Mouse (Mus musculus) yolk sac, embryonic 10.5 days (tissue): ENCODE data around the gene Cyp2g1.
"Not testable (repeated sequence)": the region's sequence is repeated elsewhere in the genome, so short reads cannot be mapped to it uniquely, and the experiment has no call there.

Experiments
- DNase-seq: peaks from one replicate; pipeline ENCODE4 v3.0.0-alpha.2; 2017; ENCODE audit warnings: low spot score

Cyp2g1 gene

DNA sequence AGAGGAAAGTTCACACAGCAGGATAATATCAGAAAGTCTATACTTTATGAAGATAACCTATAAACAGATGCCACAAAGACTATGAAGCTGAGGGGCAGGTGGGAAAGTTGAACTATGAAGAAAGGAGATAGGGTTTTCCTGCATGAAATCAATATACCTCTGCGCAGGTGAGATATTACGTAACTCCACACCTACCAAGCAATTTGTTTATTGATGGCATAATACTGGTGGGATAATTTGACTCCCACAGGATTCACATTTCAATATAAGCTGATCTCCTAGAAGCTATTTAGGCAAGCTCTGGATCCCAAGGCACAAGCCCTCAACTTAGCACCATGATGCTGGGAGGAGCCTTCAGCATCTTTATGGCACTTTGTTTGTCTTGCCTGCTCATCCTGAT, at the start of gene Cyp2g1:
TSS of gene Cyp2g1 (plus strand) at position 301 of the 400 bp plus-strand sequence.
- no peak for DNase-seq

DNA sequence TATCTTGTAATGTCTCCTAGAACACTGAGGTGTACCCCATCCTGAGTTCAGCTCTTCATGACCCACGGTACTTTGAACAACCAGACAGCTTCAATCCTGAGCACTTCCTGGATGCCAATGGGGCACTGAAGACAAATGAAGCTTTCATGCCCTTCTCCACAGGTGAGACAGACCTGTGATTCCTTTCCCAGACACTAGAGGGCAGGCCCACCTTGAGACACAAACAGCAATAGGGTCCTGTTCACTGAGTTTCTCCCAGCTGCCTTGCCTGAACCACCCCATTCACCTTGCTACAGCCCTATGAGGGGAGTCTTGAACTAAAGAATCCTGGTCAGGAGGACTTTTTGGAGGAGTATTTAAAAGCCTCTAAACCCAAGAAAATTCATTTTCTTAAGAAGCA, 41.6 kb upstream of the Cyp2g1 start:
- DNase-seq, result no peak

DNA sequence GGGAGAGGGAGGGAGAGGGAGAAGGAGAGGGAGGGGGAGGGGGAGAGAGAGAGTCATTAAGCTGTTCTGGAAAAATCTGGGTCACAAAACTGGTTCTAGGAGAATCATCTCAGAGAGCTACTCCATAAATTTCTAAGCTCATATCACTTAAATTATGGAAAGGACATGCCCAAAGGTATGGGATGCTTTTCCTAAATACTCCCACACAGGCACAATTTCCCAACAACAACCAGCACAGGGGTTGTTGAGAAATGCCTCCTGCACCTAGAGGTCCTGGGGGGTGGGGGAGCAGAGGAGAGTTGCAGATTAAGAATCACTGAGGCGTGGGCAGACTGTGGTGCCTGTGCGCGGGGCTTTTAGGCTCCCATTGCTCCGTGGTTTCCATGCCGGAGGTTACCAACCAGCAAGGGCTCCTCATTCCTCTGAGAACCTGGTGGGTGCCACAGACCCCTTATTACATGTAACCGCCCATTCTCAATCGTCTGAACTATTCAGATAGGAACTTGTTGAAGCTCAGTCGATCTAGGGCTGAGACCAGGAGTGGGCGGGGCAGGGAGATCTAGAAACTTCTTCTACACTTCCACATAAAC, 38.7 kb upstream of the Cyp2g1 start:
- DNase-seq, result no peak

DNA sequence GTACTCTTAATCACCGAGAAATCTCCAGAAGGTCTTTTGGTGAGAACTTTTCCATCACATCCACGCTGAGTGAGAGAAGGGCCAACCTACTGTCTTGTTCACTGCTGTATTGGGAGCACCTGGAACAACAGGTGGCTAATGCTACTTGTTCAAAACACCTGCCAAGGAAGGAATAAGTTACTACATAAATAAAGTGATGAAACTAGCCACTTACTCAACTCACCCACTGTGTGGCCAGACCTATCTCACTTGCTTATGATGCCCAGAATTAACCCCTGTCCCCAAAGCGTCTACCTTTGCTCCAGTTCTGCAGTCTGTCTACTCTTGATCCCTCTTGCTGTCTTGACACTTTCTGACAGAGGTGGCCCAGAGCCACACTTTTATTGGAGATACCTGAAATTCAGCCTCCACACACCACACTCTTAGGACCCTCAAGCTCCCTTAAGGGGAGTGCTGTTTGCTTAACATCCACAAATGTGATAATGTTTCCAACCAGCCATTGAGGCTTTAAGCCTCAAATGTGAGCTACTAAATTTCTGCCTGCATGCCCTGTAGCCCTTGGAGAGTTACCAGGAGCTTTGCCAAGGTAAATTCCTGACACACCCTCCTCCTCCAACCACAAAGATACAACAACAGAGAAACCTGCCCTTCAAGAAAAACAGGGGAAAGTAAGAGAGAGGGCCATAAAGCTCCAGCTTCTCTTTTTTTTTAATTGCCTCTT, 35.7 kb upstream of the Cyp2g1 start:
- no peak for DNase-seq

DNA sequence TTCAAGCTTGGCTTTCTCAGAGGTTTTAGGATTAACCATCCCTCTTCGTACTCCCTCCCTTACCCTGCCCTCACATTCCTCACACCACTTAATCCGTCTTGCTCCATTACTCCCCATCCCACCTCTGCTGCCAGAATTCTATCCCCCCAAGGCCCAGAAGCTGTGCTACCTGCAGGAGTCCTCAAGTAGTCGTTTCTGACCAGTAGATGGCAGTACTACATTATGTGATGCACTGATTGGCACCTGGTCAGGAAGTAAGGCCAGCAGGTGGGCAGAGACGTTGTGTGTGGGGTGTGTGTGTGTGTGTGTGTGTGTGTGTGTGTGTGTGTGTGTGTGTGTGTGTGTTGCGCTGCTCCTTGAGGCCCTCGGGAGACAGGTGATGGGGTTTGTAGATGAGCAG, 32.8 kb upstream of the Cyp2g1 start:
- peak; percentile 21 for DNase-seq

DNA sequence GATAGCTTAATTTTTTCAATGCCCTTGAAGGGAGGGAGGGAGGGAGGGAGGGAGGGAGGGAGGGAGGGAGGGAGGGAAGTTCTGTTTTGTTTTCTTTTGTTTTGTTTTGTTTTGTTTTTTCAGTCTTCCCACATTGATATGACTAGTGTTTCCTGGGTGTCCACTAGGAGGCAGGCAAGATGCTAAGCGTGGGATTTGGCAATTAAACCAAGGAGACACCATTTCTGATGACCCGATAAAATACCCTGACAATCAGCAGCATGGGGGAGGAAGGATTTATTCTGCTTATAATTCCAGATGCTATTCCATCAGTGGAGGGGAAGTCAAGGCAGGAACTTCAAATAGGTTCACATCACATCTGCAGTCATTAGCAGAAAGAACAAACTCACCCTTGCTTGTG, 30.9 kb upstream of the Cyp2g1 start:
- no peak for DNase-seq

DNA sequence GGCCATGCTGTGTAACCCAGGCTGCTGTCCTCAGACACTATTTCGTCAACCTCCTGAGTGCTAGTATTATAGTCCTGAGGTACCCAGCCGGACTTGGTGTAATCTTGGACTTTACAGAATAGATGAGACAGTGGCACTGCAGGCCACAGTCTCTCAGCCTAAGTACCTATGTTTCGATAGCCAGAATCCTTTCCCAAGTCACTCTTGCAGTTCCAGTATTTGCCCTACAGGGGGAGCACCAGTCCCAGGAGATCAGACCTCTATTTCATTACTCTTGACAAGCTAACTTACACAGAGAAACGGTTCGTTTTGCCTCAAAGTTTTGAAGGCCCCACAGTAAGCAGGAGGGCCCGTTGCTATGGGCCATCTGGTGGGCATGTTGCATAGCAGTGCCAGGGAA, 30.2 kb upstream of the Cyp2g1 start:
- DNase-seq, result peak; percentile 27

DNA sequence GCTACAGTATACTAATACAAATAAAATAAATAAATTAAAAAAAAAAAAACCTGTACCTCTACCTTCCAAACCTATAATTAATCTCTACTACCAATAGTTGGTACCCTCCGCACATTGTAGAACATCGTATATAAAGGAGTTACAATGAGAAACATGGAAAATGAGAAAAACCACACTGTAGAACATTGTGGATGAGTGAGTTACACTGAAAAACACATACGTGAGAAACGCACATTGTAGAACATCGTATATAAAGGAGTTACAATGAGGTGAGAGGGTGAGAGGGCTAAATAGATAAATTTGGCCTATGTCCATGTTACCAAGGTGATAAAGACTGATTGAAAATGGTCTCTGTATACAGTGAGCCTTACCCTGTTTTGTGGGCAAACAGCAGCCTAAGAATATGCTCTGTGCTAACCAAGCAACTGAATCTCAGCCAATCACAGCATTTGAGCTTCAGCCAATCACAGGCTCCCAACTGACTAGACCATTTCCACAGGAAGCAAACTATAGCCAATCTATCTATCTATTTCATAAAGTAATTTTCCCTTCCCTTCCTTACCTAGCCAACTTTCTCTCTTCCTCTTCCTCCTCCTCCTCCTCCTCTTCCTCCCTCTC, 28.8 kb upstream of the Cyp2g1 start:
- no peak for DNase-seq

DNA sequence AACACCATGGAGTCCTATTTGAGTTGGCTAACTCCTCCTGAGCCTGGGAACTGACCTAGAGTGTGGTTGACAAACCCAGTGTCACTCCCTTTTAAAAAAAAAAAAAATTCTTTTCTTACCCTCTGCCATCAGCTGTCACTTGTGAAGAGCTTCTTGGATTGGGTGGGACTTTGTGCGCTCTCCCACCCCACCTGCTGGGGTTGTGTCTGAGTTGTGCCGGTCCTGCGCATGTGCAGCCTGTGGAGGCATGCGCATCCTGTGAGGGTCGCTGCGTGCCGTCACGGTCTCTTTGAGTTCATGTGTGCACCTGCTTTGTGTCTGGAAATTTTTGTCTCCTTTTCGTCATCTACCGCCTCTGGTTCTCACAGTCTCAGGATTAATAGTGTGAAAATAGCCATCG, 28.2 kb upstream of the Cyp2g1 start:
- no peak for DNase-seq

DNA sequence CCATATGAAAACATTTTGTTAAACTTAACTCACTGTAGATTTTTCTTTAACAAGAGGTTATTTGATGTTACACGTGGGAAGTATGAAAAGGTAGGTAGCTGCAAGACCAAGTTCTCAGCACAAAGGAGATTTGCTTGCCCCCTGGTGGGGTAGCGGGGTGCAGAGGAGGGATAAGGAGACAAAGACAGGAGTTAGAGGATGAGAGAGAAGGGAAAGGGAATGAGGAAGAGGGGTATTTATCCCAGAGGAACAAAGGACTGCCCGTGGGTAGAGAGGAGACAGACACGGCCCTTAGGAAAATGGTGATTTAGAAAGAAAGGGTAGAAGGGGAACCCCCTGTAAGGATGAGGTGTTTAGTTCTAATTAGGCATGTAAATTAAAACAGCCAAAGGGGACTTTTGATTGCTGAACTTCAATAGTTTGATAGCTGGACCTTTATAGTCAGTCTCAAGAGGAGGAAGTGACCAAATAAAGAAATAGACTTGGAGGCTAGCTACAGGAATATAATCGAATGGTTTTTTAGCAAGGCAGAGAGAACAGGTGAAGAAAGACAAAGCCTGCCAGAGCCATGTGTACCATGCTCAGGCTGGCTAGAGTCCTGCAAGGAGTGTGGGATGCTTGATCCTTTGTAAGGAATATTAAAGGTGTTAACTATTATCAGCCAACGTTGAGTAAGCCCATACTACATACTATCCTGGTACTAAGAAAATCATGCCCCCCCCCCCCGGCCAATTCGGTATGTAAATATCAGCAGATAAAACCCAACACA, 27.5 kb upstream of the Cyp2g1 start:
- no peak for DNase-seq

DNA sequence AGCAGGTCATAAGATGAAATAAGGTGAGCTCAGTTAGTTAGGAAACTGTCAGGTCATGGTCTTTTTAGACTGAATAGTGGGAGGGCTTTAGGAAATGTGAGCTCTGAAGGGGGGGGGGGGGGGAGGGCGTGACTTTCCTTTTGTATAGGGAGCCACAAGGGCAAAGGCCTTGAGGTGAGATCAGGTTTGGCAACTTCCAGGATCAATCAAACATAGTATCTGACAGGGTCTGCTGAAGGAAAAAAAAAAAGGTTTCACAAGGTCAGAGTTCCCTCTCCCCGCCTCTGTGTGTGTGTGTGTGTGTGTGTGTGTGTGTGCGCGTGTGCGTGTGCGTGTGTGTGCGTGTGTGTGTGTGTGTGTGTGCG, 26.9 kb upstream of the Cyp2g1 start:
- DNase-seq, result peak; percentile 40

DNA sequence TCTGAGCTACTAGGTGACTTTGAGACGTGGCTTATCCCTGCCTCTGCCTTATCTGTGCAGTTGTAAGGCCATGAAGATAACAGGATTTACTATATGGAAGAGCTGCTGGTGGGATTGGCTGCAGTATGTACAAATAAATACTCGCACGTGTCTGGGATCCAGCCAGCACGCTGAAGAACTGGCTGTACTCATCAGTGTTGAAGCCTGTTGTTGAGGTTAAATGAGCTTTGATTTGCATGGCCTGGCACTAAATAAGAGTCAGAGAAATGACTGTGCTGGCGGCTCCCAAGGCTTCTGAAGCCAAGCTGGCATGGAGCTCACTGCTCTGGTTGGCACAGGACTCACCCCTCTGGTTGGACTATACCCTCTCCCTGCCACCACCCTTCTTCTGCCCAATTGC, 25.5 kb upstream of the Cyp2g1 start:
- DNase-seq, result no peak

DNA sequence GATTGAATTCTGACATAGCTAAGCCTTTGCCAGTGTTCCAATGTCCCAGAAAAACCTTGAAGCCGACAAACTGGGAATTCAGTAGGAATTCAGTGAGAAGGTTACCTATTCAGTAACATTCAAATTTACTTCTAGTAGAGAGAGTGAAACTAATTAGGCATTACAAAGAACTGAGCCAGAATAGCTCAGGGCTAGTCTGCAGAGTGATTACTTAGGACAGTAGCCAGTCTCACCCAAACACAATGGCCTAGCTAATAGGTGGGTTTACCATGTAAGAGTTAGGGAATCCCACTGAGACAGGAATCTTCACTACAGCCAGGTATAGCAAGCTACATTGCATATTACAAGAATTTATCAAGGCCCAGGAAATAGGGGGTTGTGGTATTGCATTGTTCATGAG, 22.7 kb upstream of the Cyp2g1 start:
- not testable (repeated sequence) for DNase-seq

DNA sequence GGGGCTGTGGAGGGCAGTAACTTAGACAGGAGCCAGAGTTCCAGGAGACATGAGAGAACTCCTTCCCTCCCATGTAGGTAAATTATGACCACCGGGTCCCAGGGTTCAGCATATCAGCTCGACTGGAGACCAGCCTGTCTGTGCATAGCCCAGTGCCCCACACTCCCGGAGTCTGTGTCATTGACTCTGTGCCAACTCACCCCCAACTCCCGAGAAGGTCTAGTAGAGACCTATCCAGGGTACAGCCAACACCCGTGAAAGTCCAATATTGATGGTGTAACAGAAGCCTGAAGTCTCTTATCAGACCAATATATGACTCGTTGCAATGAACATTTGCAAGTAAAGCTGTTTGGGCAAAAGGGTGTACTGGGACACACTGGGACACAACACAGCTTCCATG, 18.7 kb upstream of the Cyp2g1 start:
- DNase-seq, result no peak

DNA sequence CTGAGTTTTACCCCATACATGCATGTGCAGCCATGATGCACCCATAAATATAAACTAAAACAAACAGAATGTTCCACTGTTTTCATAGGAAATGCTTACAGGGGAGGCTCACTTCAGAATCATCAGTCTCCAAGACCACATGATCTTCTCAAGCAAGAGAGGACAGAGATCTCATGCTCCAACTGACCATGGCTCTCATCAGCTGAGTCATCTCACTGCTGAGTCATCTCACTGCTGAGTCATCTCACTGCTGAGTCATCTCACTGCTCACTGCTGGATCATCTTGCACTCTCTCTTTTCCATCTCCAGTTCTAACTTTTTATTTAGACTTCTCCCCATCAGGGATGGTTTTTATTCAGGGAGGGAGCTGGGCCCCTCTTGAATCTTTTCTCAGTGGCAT, 8.6 kb upstream of the Cyp2g1 start:
- DNase-seq, result no peak

DNA sequence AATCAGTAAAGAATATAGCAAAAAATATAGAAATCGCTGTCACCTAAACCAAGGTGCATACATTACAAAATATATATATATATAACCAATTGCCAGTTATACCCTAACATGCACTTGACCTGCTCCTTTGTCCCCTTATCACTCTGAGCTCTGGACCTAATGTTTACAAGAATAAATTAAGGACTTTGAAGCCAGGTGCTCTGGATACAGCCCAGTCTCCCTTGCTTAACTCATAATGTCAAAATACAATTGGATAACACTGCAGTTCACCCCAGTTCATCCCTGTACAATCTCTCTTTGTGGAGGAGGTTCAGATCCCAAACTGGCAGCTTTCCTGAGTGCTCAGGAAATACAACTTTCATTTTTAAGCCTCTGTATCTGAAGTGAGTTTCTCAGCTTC, 7.7 kb upstream of the Cyp2g1 start:
- DNase-seq, result no peak

DNA sequence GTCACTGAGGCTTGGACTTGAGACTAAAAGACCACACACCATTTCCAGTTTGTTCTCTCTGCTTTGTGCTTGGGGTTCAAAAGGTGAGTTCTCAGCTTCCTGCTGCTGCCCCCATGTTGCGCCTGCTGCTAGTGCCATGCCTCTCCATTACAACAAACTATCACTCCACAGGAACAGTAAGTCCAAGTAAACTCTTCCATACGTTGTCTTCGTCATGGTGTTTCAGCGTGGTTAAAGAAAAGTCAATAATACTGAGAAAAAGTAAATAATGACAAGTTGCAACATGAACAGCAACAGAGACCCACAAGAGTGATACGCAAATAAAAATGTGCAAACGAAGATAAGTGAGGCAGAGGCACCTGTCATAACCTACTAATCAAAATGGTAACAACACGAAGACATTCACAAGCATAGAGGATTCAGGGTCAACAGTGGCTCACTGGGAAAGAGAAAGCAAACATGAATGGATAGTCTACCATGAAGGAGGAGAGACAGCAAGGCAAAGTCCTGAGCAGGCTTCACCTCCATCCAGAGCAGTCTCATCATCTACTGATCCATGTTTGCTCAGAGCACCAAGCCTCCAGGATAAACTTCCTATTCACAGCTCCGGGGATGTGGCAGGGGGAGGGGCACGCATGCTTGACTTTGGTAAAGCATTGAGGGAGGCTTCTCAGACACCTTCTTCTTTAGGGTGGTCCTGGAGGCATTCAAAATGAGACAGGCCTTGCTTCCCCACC, 23.0 kb downstream of the Cyp2g1 start:
- DNase-seq, result not testable (repeated sequence)

DNA sequence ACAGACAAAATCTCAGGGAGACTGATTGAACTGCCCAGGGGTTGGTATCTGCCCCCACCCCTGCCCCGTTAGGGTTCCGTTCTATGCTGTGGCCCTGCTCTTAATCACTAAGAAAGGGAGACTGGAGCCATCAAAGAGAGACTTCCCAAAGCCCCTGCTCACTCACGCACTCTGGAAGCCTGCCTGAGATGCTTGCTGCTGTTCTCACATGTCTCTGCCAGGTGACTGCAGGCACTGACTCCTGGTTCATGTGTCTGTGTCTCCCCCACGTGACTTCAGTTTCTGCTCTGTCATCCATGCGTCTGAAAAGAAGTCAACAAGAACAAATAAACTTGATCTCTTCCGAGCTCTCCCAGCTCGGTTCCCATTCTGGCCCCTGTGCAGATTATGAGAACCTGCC, 24.0 kb downstream of the Cyp2g1 start:
- DNase-seq, result not testable (repeated sequence)

DNA sequence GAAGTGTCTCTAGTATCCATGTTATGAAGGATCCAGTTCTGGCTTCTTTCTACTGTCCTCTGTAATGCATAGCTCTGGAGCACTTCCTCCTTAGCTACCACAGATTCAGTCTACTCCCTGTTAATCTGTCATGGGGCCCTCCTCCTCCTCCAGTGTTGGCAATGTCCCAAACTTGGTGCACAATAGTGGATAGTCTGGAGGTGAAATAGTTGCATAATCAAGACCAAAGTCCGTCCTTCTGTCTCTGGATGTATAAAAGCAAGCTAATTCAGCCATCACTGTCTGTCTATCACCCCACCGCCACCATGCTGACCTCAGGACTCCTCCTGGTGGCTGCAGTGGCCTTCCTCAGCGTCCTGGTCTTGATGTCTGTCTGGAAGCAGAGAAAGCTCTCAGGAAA, 26.4 kb downstream of the Cyp2g1 start, which contains the start of gene Cyp2a5:
TSS of gene Cyp2a5 (plus strand) at position 247 of the 400 bp plus-strand sequence.
- not testable (repeated sequence) for DNase-seq

DNA sequence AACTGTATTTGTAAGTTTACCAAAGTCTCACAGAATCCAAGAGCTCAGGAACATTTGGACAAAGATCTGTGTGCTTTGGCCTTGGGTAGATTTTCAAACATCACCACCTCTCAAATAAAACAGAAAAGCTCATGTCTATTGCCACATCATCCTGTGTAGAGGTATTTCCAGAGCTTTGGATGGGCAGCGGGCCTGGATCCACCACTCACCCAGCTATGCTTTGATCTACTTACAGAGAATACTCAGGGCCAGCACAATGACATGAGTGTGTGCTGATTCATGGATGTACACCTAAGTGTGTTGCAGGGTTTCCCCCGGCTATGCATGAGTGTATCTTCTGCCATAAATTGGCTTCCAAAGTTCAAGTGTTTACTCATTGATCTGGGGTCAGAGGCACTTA, 34.7 kb downstream of the Cyp2g1 start:
- not testable (repeated sequence) for DNase-seq

DNA sequence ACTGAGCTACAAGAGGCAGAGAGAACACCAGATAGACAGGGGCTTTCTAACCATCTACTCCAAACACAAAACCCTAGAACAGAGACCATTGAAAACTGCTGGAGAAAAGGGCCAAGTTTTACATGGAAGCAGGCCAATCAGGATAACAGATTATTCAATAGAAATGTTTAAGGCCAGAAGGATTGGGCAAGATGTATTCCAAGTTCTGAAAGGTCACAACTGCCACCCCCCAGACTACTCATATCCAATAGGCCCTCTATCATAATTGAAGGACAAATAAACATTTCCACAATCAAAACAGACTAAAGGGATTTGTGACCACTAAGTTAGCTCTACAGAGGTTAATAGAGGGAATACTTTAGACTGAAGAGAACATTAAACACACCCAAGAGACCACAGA, 41.4 kb downstream of the Cyp2g1 start:
- not testable (repeated sequence) for DNase-seq
